Mouse (Mus musculus): Measurements from ENCODE around the gene Gm3115. TPM values are rescaled to one million over a fixed set of nuclear protein-coding genes. Genes with fewer than 3 reads are reported as not detected.
"Not testable (repeated sequence)": the region's sequence is repeated elsewhere in the genome, so short reads cannot be mapped to it uniquely, and the experiment has no call there.

The Gm3115 gene
- total RNA-seq (2021) = not detected
- long read RNA-seq, experiment 1 = 0 reads
- long read RNA-seq, experiment 2 = 0 reads

DNA sequence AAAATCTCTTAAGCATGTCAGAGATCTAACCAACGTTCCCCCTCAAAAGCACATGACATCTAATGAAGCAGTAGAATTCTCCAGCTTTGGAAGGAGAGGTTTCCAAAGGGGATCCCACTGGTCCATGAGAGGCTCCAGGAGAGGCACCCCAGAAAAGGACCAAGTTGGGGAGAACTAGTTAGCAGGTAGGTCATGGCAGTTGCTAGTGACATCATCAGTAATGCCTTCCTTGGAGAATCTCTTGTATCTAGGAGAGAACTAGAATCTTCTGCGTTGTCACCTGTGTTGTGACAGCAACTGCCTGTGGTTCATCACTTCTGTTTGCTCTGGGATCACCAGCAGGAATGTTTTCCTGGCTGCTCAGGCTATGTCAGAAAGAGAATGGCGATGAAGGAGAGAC lies at the start of gene Gm3115:
Gene Gm3115 (plus strand): TSS at position 301 of the 400 bp plus-strand sequence.
- DNase-seq; intact Hi-C loops (cut with DNase I): not testable (repeated sequence)

DNA sequence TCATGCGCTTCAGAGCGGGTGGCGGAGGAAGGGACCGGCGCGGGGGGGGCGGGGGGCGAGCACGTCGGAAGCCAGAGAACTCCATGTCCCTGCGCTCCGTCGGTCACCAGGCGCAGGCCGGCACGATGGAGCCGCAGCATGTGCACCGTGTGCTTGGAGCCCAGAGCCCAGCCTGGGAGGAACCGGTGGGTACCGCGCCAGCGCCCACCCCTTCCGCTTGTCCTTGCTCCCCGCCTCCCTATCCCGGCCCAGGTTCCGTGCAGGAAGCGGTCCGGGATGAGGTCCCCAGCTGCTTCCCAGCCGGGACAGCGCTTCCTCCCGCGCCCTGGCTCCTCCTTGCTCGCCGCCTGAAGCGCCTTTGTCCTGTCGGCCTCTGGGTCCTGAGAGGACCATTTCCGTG lies 26.5 kb downstream of the Gm3115 start, which contains the start of gene Gm8108:
Gene Gm8108 (plus strand): TSS at position 101 of the 400 bp plus-strand sequence.
- intact Hi-C loops (cut with DNase I) = not testable (repeated sequence)
- peak in 1 of 2 experiments; percentile 12 for DNase-seq

GRCm38 (mm10) chr14:4141646-4142045 lies 57.7 kb downstream of the Gm3115 start:
- intact Hi-C loops (cut with DNase I) = not testable (repeated sequence)

More at GRCm38 (mm10) chr14:4141646-4142045, 57.7 kb downstream of the Gm3115 start:
- not testable (repeated sequence) for DNase-seq

Other genes with a start within 250 kb of the Gm3115 start
- gene Gm3033, start 237.9 kb upstream of the Gm3115 start, total RNA-seq (2021) = not detected
- gene Gm2916, start 199.9 kb upstream of the Gm3115 start, total RNA-seq (2021) = not detected
- gene Gm3029, start 152.4 kb upstream of the Gm3115 start, total RNA-seq (2021) = not detected
- not detected for gene Gm3095, start 120.6 kb upstream of the Gm3115 start, total RNA-seq (2021)
- not detected for gene Gm3099, start 85.7 kb upstream of the Gm3115 start, total RNA-seq (2021)
- gene Gm5796, start 60.2 kb upstream of the Gm3115 start, total RNA-seq (2021) = under 1 TPM in 1 of 2 experiments, not detected in 1; 0.51 TPM
- under 1 TPM in 1 of 2 experiments, not detected in 1; 0.15 TPM for gene Gm8108, start 26.4 kb downstream of the Gm3115 start, total RNA-seq (2021)
- not detected for gene Gm3127, start 80.9 kb downstream of the Gm3115 start, total RNA-seq (2021)
- not detected for gene Gm2974, start 98.5 kb downstream of the Gm3115 start, total RNA-seq (2021)
- not detected for gene Gm3138, start 165.5 kb downstream of the Gm3115 start, total RNA-seq (2021)
- not detected for gene Gm3149, start 233.2 kb downstream of the Gm3115 start, total RNA-seq (2021)